Mouse (Mus musculus) testis, adult 2 months (tissue): ENCODE data around the gene Cryz. TPM values are rescaled to one million over a fixed set of nuclear protein-coding genes. Genes with fewer than 3 reads are reported as not detected.

Source experiments
- H3K27ac ChIP-seq: fragments of 200-500 bp; 2 replicates; pipeline ENCODE4 v1.5.1; 2012; ENCODE audit warnings: low read depth, low read length; ENCODE audit not compliant: control insufficient read depth, insufficient read depth
- H3K27me3 ChIP-seq: fragments of 200-500 bp; 2 replicates; pipeline ENCODE4 v1.6.1; 2012; ENCODE audit warnings: mild to moderate bottlenecking, low read length, moderate library complexity; ENCODE audit not compliant: control insufficient read depth, insufficient read depth
- H3K36me3 ChIP-seq: fragments of 200-500 bp; 2 replicates; pipeline ENCODE4 v1.6.1; 2012; ENCODE audit warnings: mild to moderate bottlenecking, low read length; ENCODE audit not compliant: control insufficient read depth, insufficient read depth
- H3K4me1 ChIP-seq: fragments of 200-500 bp; 2 replicates; pipeline ENCODE4 v1.6.1; 2012; ENCODE audit warnings: low read length; ENCODE audit not compliant: control insufficient read depth, insufficient read depth
- H3K4me3 ChIP-seq: fragments of 200-500 bp; 2 replicates; pipeline ENCODE4 v1.5.1; 2012; ENCODE audit warnings: low read depth, mild to moderate bottlenecking, low read length, moderate library complexity, mixed read lengths; ENCODE audit not compliant: control insufficient read depth
- CTCF ChIP-seq: fragments of 200-500 bp; IDR thresholded peaks from 2 replicates; pipeline ENCODE4 v1.5.1; 2012; ENCODE audit warnings: low read depth, mild to moderate bottlenecking, inconsistent platforms, low read length, moderate library complexity; ENCODE audit not compliant: control insufficient read depth, insufficient read depth, insufficient replicate concordance
- POLR2A ChIP-seq: fragments of 200-500 bp; IDR thresholded peaks from 2 replicates; pipeline ENCODE4 v1.6.1; 2012; ENCODE audit warnings: low read depth, mild to moderate bottlenecking, inconsistent platforms, low read length, moderate library complexity; ENCODE audit not compliant: control insufficient read depth
- polyA plus RNA-seq: library from polyadenylated mRNA; depleted of rRNA; stranded (reverse); fragments of >200 nt; gene quantifications from 2 replicates; pipeline ENCODE4 v1.2.3, GENCODE M21; 2012

The Cryz gene
- polyA plus RNA-seq, 1 experiment = 4.2 TPM

GRCm38 (mm10) chr3:154591621-154592020 is 4.9 kb upstream of the Cryz start:
- H3K36me3 ChIP-seq = no peaks in the 10 kb centered on the region
- no peak overlapping the region for H3K4me3 ChIP-seq
- H3K27me3 ChIP-seq = no peaks in the 10 kb centered on the region
- no peak for TF ChIP-seq CTCF
- TF ChIP-seq POLR2A = no peak
- H3K27ac ChIP-seq = no peak overlapping the region
- H3K4me1 ChIP-seq = no peaks in the 10 kb centered on the region

GRCm38 (mm10) chr3:154593596-154593995 is 2.9 kb upstream of the Cryz start:
- Histone ChIP-seq H3K27ac (no peak overlapping the region), H3K36me3 (no peaks in the 10 kb centered on the region), H3K27me3 (no peaks in the 10 kb centered on the region), H3K4me3 (no peak overlapping the region), H3K4me1 (peaks cover 7% of the 10 kb centered on the region; the same call in 1 of the 2 replicates)
- TF ChIP-seq POLR2A = no peak

DNA sequence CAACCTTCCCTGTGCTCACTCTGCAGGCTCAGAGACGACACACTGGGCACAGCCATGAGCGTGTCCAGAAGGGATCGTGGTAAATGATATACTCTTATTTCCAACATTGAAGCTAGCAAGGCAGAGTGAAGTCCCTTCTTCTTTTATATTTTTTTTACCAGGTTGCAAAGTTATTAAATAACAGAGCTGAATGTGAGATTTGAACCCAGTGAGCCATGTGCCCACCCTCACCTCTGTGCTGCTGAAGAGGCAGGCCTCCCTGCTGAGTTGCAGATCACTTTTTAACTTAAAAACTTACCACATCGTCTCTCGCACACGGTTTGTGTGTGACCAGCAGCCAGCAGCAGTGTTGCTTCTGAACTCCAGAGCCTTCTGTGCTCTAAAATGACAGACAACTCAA is 2.4 kb upstream of the Cryz start:
- H3K27ac ChIP-seq = no peak overlapping the region
- peaks cover 7% of the 10 kb centered on the region; the same call in 1 of the 2 replicates for H3K4me1 ChIP-seq
- TF ChIP-seq CTCF = no peak
- no peak for TF ChIP-seq POLR2A
- no peak overlapping the region for H3K4me3 ChIP-seq
- no peaks in the 10 kb centered on the region for H3K27me3 ChIP-seq
- no peaks in the 10 kb centered on the region for H3K36me3 ChIP-seq

DNA sequence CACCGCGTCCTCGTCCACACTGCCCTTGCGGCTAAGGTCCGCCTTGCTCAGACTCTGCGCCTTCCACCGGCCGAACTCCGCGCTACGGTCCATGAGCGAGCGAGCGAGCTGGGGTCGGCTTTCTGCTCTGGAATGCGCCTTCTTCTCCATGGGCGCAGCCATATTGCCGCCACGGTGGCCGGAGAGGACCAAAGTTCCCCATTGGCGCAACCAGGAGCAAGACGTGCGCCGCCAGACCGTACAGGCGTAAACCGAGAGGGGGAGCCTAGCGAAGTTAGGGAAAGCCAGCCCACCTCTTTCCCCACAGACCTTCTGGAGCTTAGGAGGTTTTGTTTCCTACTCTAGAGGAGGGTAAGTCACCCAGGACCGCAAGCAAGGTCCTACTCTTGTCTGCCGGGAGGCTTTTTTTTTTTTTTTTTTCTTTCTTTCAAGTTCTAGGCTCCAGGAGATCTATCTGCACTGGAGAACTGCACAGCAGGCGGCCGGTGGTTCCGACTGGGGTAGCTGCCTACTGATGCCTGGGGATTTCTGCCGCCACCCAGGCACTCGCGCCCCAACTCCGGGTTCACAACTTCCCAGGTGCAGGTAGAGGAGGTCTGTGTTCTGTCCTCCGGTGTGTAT is 533 bp downstream of the Cryz start, which contains the start of gene Tyw3:
TSS of gene Tyw3 (minus strand) at position 171 of the 621 bp plus-strand sequence.
- Histone ChIP-seq H3K4me1 (peaks cover 7% of the 10 kb centered on the region; the same call in 1 of the 2 replicates), H3K27me3 (no peaks in the 10 kb centered on the region), H3K36me3 (no peaks in the 10 kb centered on the region), H3K27ac (peak within 1 kb of the TSS; percentile 97), H3K4me3 (peak within 1 kb of the TSS; percentile 100)
- TF ChIP-seq POLR2A (peak; percentile 53; the same call in 1 of the 2 replicates), CTCF (0 out of 2 replicates have a peak, but pooled peaks have one; percentile 15)

DNA sequence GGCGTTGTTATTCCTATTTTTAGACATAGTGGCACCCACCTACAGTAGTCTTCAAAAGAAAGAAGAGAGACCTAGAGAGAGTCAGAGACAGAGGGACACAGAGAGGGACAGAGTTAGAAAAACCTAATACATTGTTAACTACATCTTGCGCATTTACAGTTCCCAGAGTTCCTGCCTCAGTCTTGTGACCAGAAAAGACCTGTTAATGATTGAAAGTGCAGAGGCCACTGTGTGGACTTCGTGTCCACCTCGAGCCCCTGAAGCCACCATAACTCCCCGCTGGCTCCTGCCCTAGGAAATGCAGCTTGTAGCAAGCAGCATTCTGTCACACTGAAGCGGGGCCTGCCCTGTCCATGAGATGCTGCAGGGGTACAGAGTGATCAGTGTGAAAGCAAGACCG is 1.1 kb downstream of the Cryz start:
- no peak for TF ChIP-seq CTCF
- TF ChIP-seq POLR2A = no peak
- Histone ChIP-seq H3K27ac (peak overlapping the region; percentile 97), H3K36me3 (no peaks in the 10 kb centered on the region), H3K27me3 (no peaks in the 10 kb centered on the region), H3K4me3 (peak overlapping the region; percentile 100), H3K4me1 (peaks cover 7% of the 10 kb centered on the region; the same call in 1 of the 2 replicates)

- Histone ChIP-seq H3K4me3 (no peak overlapping the region), H3K27me3 (no peaks in the 10 kb centered on the region), H3K4me1 (peaks cover 5% of the 10 kb centered on the region; the same call in 1 of the 2 replicates), H3K27ac (no peak overlapping the region), H3K36me3 (no peaks in the 10 kb centered on the region)
- TF ChIP-seq CTCF (no peak), POLR2A (no peak)
Measured at GRCm38 (mm10) chr3:154602141-154602540, 5.6 kb downstream of the Cryz start.

DNA sequence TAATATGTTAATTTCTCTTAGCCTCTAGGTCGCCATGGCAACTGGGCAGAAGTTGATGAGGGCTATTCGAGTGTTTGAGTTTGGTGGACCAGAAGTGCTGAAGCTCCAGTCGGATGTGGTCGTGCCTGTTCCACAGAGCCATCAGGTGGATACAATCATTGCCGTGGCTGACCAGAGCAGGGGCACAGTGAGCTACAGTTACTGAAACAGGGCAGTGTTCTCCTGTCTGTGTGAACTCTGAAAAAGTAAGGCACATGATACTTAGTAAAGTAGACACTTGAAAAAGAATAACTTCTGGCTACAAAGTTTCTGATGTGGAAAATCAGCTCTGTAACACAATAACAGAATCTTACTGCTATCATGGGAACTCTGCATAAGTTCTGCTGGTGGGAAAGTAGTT is 8.4 kb downstream of the Cryz start:
- Histone ChIP-seq H3K4me3 (no peak overlapping the region), H3K27me3 (no peaks in the 10 kb centered on the region), H3K27ac (no peak overlapping the region), H3K36me3 (no peaks in the 10 kb centered on the region), H3K4me1 (no peaks in the 10 kb centered on the region)
- TF ChIP-seq CTCF = no peak
- no peak for TF ChIP-seq POLR2A
